Mouse (Mus musculus): ENCODE results near the gene Gng7.

The Gng7 gene

DNA sequence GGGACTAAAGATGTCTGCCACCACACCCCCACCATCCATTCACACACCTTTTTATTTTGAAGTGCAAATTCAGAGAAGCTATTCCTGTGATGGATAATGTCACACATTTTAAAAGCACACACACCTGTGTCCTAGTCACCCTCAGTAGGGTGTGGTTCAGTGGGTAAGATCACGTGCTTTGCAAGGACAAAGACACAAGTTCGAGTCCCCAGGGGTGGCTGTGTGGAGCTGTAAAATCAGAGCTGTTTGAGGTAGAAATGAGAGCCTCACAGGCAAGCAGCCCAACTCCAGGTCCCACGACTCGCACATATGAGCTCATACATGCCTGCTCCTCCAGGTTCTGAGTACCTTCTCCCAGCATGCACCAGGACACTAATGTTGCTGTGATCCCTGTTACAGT, 46.6 kb downstream of the Gng7 start:
- DNase-seq (ENCODE audit: low read depth, low spot score) = no peak

GRCm38 (mm10) chr10:80967101-80967656, 47.6 kb downstream of the Gng7 start:
- DNase-seq (ENCODE audit: low read depth, low spot score) = no peak

GRCm38 (mm10) chr10:80966296-80966695, 48.4 kb downstream of the Gng7 start:
- DNase-seq (ENCODE audit: low read depth, low spot score) = no peak

GRCm38 (mm10) chr10:80963031-80963975, 51.4 kb downstream of the Gng7 start:
- DNase-seq (ENCODE audit: low read depth, low spot score) = no peak

- DNase-seq (ENCODE audit: low read depth, low spot score) = no peak
Observed at GRCm38 (mm10) chr10:80962585-80962984, 52.2 kb downstream of the Gng7 start.

DNA sequence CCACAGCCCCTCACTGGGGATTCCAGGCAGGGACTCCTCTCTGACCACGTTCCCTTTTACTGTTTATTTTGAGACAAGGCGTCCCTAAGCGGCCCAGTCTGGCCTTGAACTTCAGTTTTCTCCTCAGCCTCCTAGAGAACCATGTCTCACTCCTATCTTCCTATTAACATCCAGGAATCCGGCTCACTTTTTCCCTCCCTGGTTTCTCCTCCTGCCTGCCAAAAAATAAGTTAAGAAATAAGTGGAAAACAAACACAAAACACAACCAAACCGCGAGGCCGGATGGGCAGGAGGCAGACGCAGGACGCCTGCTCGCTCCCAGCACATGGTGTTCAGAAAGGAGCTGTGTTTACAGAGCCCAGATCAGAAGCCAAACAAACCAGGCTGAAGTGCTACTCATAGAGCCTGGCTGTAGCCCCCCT, 52.7 kb downstream of the Gng7 start:
- DNase-seq (ENCODE audit: low read depth, low spot score) = no peak

DNA sequence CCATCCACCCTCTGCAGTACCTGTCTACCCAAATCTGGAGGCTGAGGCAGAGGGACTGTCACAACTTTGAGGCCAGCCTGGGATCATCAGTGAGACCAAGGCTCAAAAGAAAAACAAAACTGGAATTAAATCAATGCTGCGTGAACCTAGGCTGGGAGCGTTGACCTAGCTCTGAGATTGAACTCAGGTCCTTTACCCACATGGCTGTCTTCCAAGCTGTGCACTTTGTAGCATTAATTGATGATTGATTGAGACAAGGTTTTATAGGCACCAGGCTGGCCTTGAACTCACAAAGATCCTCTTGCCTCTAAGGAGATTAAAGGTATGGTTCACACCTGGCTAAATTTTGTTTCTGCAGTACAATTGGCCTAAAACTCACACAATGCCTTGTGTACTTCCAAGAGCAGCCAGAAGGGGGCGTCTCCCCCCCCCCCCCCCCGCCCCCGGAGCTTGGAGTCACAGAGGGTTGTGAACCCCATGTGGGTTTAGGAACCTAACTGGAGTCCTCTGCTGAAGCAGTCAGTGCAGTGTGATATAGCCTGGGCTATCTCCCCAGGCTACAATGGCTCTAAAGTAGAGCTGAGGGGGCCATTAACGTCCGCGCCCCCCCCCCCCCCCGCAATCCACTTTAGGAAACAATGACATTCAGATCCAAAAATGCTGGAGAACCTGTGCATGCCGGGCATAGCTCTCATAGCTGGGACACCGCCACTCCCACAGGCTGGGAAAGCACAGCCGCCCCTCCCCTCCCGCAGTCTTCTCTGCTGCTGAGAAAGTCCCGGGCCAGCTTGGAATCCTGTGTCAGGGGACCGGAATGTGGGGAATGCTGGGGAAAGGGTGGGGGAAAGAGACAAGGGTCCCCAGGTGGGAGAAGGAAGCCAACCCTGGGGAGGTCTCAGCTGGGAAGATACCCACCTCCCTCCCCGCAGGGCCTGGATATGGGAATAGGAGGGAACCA, 53.9 kb downstream of the Gng7 start:
- no peak for DNase-seq (ENCODE audit: low read depth, low spot score)

DNA sequence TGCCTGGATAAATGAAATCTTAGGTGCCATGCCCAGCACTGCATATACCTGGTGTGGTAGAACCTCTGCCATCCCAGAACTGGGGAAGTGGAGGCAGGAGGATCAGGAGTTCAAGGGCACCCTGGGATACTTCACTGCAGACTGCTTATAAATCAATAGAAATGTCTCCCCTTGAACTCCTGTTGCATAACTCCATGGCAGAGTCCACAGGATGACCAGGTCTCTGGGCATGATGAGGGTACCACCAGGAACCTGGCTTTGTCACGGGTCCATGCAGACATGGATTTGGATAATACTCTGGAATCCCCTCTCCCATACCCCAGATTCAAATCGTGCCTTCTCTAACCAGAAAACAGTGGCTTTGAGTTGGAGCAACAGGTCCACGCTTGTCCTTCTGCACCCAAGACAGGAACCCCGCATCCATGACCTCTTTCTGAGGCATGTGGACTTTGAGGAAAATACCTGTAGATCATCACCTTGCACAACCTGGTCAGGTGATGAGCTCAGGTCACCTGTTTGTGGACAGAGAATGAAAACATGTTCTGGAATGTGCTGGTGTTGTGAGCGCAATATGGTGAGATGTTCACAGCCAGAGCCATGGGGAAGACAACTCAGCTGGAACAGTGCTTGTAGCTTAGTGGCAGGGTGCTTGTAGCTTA, 55.6 kb downstream of the Gng7 start:
- DNase-seq (ENCODE audit: low read depth, low spot score) = no peak

- DNase-seq (ENCODE audit: low read depth, low spot score) = no peak
Observed at GRCm38 (mm10) chr10:80957791-80958190, 57.0 kb downstream of the Gng7 start.

DNA sequence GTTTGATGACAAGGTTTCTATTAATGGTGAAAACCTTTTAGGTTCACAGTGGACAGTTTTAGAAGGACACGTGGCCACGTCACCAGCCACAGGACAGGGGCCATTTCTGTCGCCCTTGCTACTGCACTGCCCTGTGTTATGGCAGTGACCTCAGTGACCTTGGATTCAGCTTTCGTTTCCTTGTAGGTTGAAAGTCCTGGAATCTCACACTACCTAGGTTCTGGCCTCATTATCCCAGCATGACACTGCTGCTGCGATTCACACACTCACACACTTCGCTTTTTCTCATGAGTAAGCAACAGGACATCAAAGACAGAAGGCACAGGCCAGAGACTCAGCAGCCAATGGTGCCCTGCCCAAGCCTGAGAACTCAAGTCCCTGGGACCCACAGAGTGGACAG, 57.8 kb downstream of the Gng7 start:
- DNase-seq (ENCODE audit: low read depth, low spot score) = no peak

DNA sequence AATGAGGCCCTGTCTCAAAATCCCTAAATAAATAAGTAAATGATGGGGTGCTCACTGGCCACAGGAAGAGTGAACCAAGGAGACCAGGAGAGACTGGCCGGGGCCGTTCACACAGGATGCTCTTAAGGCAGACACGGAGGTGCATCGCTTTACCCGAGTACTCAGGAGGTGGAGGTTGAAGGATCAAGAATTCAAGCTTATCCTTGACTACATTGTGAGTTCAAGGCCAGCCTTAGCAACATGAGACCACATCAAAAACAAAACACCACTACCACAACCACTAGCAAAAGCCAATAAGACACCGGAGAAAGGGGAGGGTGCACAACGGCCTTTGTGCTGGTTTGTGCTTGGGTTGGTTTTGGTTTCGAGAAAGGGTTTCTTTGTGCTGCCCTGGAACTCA, 58.4 kb downstream of the Gng7 start:
- no peak for DNase-seq (ENCODE audit: low read depth, low spot score)

GRCm38 (mm10) chr10:80955536-80955935, 59.2 kb downstream of the Gng7 start:
- peak; percentile 52 for DNase-seq (ENCODE audit: low read depth, low spot score)

GRCm38 (mm10) chr10:80954843-80955242, 59.9 kb downstream of the Gng7 start:
- DNase-seq (ENCODE audit: low read depth, low spot score) = no peak

DNA sequence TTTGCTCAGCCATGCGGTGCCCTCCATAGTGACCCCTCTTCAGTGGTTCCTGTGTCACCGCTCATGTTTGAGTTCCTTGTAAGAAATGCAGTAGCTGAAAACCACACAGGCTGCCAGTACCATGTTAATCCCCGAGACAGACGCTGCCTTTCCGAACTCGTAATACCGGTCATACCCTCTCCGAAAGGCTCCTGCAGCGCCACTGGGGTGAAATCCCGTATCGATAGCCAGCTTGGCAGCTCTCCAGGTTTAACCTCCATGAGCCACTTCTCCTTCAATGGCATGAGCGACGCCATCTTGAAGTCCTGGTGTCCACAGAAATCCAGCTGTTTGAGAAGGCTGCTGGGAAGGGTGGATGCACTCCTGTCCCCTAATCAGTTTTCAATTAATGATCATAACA, 60.3 kb downstream of the Gng7 start:
- no peak for DNase-seq (ENCODE audit: low read depth, low spot score)

GRCm38 (mm10) chr10:80952449-80952848, 62.3 kb downstream of the Gng7 start:
- no peak for DNase-seq (ENCODE audit: low read depth, low spot score)

- DNase-seq (ENCODE audit: low read depth, low spot score) = no peak
Observed at GRCm38 (mm10) chr10:80951761-80952390, 62.9 kb downstream of the Gng7 start.

DNA sequence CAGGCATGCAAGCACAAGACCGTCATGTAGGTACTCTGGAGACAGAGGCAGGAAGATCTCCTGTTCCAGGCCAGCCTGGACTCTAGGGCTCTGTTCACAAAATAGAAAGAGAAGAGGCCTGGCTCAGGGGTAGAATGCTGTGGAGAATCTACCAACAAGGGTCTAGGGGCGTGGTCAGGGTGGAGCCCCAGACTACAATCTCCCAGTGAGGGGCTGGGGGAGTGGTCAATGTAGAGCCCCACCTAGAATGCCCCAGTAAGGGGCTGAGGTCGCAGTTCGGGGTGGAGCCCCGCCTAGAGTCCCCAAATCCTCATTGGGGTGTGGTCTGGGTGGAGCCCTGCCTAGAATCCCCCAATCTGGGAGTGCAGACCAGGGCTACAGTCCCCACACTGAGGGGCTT, 64.4 kb downstream of the Gng7 start:
- DNase-seq (ENCODE audit: low read depth, low spot score) = no peak

DNA sequence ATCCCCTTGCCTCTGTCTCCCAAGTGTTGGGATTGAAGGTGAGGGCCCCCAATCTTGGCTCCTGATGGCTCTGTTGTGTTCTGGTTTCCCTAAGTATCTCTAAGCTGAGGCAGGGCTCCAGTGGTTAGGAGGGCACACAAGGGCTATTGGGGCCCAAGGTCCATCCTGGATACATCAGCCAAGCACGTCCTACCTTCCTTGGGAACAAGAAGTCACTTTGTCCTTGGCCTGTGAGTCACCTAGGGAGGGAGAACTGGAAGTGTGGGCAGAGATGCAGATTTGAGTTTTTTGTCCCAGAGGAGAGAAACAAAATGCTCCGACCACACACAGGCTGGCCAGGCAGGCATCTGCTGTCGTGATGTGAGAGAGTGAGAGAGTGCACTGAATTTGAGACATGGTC, 65.7 kb downstream of the Gng7 start:
- DNase-seq (ENCODE audit: low read depth, low spot score) = no peak

GRCm38 (mm10) chr10:80948570-80948969, 66.2 kb downstream of the Gng7 start:
- DNase-seq (ENCODE audit: low read depth, low spot score) = no peak

DNA sequence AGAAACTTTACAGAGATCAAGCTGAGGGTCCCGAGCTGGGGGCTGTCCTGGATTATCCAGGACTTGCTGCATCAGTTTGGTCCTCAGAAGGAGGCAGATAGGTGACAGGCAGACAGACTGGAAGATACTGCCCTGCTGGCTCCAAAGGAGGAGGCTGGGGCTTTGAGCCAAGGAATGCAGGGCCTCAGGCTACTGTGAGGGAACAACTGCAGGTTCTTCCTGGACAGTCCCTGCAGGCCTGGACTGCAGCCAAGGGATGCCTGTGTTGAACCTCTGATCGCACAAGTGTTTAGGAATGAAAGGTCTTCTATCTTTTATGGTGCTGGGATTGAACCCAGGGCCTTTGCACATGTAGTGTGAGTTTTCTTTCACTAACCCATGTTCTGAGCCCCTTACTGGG, 66.9 kb downstream of the Gng7 start:
- DNase-seq (ENCODE audit: low read depth, low spot score) = no peak

Data from retina, adult 2 months (tissue).